Mouse (Mus musculus) testis, adult 2 months (tissue): ENCODE measurements around the gene Fndc4. TPM values are rescaled to one million over a fixed set of nuclear protein-coding genes. Genes with fewer than 3 reads are reported as not detected.

ENCODE experiments used
- H3K27ac ChIP-seq: fragments of 200-500 bp; 2 replicates; pipeline ENCODE4 v1.5.1; 2012; ENCODE audit warnings: low read depth, low read length; ENCODE audit not compliant: control insufficient read depth, insufficient read depth
- H3K27me3 ChIP-seq: fragments of 200-500 bp; 2 replicates; pipeline ENCODE4 v1.6.1; 2012; ENCODE audit warnings: mild to moderate bottlenecking, low read length, moderate library complexity; ENCODE audit not compliant: control insufficient read depth, insufficient read depth
- H3K36me3 ChIP-seq: fragments of 200-500 bp; 2 replicates; pipeline ENCODE4 v1.6.1; 2012; ENCODE audit warnings: mild to moderate bottlenecking, low read length; ENCODE audit not compliant: control insufficient read depth, insufficient read depth
- H3K4me1 ChIP-seq: fragments of 200-500 bp; 2 replicates; pipeline ENCODE4 v1.6.1; 2012; ENCODE audit warnings: low read length; ENCODE audit not compliant: control insufficient read depth, insufficient read depth
- H3K4me3 ChIP-seq: fragments of 200-500 bp; 2 replicates; pipeline ENCODE4 v1.5.1; 2012; ENCODE audit warnings: low read depth, mild to moderate bottlenecking, low read length, moderate library complexity, mixed read lengths; ENCODE audit not compliant: control insufficient read depth
- CTCF ChIP-seq: fragments of 200-500 bp; IDR thresholded peaks from 2 replicates; pipeline ENCODE4 v1.5.1; 2012; ENCODE audit warnings: low read depth, mild to moderate bottlenecking, inconsistent platforms, low read length, moderate library complexity; ENCODE audit not compliant: control insufficient read depth, insufficient read depth, insufficient replicate concordance
- POLR2A ChIP-seq: fragments of 200-500 bp; IDR thresholded peaks from 2 replicates; pipeline ENCODE4 v1.6.1; 2012; ENCODE audit warnings: low read depth, mild to moderate bottlenecking, inconsistent platforms, low read length, moderate library complexity; ENCODE audit not compliant: control insufficient read depth
- polyA plus RNA-seq: library from polyadenylated mRNA; depleted of rRNA; stranded (reverse); fragments of >200 nt; gene quantifications from 2 replicates; pipeline ENCODE4 v1.2.3, GENCODE M21; 2012

The Fndc4 gene
- polyA plus RNA-seq, 1 experiment = 2.0 TPM

GRCm38 (mm10) chr5:31255971-31256370 lies 39.9 kb downstream of the Fndc4 start:
- no peak overlapping the region for H3K4me3 ChIP-seq
- peaks cover 5% of the 10 kb centered on the region for H3K36me3 ChIP-seq
- H3K27ac ChIP-seq = no peak overlapping the region
- H3K27me3 ChIP-seq = no peaks in the 10 kb centered on the region
- TF ChIP-seq POLR2A (no peak), CTCF (no peak)
- peaks cover 6% of the 10 kb centered on the region for H3K4me1 ChIP-seq

GRCm38 (mm10) chr5:31255381-31255780 lies 40.5 kb downstream of the Fndc4 start:
- H3K36me3 ChIP-seq = peaks cover 5% of the 10 kb centered on the region
- no peak overlapping the region for H3K27ac ChIP-seq
- H3K4me3 ChIP-seq = peak overlapping the region; percentile 39

GRCm38 (mm10) chr5:31254901-31255300 lies 41.0 kb downstream of the Fndc4 start:
- TF ChIP-seq CTCF (no peak), POLR2A (no peak)
- H3K4me1 ChIP-seq = peaks cover 11% of the 10 kb centered on the region
- H3K27ac ChIP-seq = peak overlapping the region; percentile 87
- H3K36me3 ChIP-seq = peaks cover 7% of the 10 kb centered on the region
- H3K27me3 ChIP-seq = no peaks in the 10 kb centered on the region
- peak overlapping the region; percentile 92 for H3K4me3 ChIP-seq

More at GRCm38 (mm10) chr5:31255381-31255780, 40.5 kb downstream of the Fndc4 start:
- Histone ChIP-seq H3K4me1 (peaks cover 10% of the 10 kb centered on the region), H3K27me3 (no peaks in the 10 kb centered on the region)
- TF ChIP-seq POLR2A = no peak
- no peak for TF ChIP-seq CTCF

GRCm38 (mm10) chr5:31254452-31254851 lies 41.4 kb downstream of the Fndc4 start:
- Histone ChIP-seq H3K27me3 (no peaks in the 10 kb centered on the region), H3K36me3 (peaks cover 10% of the 10 kb centered on the region), H3K27ac (peak overlapping the region; percentile 87), H3K4me3 (peak overlapping the region; percentile 92), H3K4me1 (peaks cover 11% of the 10 kb centered on the region)
- no peak for TF ChIP-seq CTCF
- TF ChIP-seq POLR2A = no peak

GRCm38 (mm10) chr5:31253806-31254205 lies 42.1 kb downstream of the Fndc4 start:
- Histone ChIP-seq H3K27ac (peak overlapping the region; percentile 87), H3K4me1 (peaks cover 11% of the 10 kb centered on the region), H3K27me3 (no peaks in the 10 kb centered on the region), H3K4me3 (peak overlapping the region; percentile 92), H3K36me3 (peaks cover 11% of the 10 kb centered on the region)
- TF ChIP-seq POLR2A (no peak), CTCF (no peak)

- TF ChIP-seq POLR2A (no peak), CTCF (no peak)
- Histone ChIP-seq H3K27ac (no peak overlapping the region), H3K4me3 (peak overlapping the region; percentile 92), H3K27me3 (no peaks in the 10 kb centered on the region), H3K4me1 (peaks cover 11% of the 10 kb centered on the region), H3K36me3 (peaks cover 11% of the 10 kb centered on the region)
These were observed 42.9 kb downstream of the Fndc4 start for GRCm38 (mm10) chr5:31252795-31253545.

GRCm38 (mm10) chr5:31252151-31252550 lies 43.7 kb downstream of the Fndc4 start:
- H3K27me3 ChIP-seq = no peaks in the 10 kb centered on the region
- H3K4me3 ChIP-seq = peak overlapping the region; percentile 92
- H3K27ac ChIP-seq = peak overlapping the region; percentile 89
- TF ChIP-seq CTCF (no peak), POLR2A (no peak)
- H3K4me1 ChIP-seq = peaks cover 11% of the 10 kb centered on the region
- H3K36me3 ChIP-seq = peaks cover 9% of the 10 kb centered on the region
